Mouse (Mus musculus): ENCODE measurements around the gene Dbi. TPM values are rescaled to one million over a fixed set of nuclear protein-coding genes. Genes with fewer than 3 reads are reported as not detected.

Dbi gene
- polyA plus RNA-seq (2012; rRNA removed), result 741 and 882 TPM in 2 replicates

DNA sequence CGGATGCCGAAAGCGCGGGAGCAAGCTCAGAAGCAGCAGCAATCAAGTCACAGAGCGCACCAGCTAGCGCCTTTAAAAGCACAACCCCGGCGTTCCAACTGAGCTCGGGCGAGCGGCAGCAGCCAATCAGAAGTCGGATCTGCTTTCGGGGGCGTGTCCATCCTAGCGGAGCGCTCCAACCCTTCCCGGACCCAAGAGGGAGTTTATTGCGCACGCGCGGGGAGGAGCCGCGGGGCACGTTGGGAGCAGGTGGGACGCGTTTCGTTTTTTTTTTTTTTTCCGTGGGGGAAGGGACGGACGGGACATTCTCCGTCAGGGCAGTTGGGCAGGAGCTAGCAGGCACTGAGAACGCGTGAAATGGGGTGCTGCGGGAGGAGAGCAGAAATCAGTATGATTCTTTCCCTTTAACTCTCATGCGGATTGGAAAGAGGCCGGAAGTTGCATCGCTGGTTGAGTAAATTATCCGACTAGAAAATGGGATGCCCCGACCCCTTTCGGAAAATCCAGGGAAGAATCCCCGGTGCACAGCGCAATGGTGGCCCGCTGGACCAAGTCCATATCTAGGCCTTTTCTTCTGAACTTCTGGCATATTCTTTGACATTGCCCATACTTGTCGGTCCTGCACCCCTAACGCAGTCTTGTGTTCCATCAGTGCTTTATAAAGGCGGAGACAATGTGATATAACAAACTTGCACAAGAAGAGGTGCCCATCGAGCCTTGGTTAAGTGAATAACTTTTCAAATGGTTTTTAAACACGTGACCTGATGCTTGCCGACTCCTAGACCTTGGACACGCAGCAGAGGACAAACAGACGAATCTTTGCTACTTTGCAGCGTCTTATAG is at the start of gene Dbi, which contains the start of gene 3110009E18Rik:
Gene Dbi (minus strand): TSS at position 110 of the 843 bp plus-strand sequence.
Gene 3110009E18Rik (plus strand): TSS at position 219 of the 843 bp plus-strand sequence.

GRCm38 (mm10) chr1:120073519-120074306 is 47.2 kb downstream of the Dbi start, which contains the start of gene Tmem37:
Tmem37 (minus strand) TSS chr1:120074074.

Other genes starting within 250 kb of the Dbi start
- gene Tmem177, start 207.9 kb downstream of the Dbi start, polyA plus RNA-seq (2012; rRNA removed), result 6.8 and 7.4 TPM in 2 replicates
- 0.24 and 0.63 TPM in 2 replicates for gene Cfap221, start 123.8 kb downstream of the Dbi start, polyA plus RNA-seq (2012; rRNA removed)
- 0.78 and 0.97 TPM in 2 replicates for gene Sctr, start 114.2 kb downstream of the Dbi start, polyA plus RNA-seq (2012; rRNA removed)
- gene Tmem37, start 47.0 kb downstream of the Dbi start, polyA plus RNA-seq (2012; rRNA removed), result 3.9 and 4.6 TPM in 2 replicates
- 12.2 and 12.3 TPM in 2 replicates for gene 3110009E18Rik, start 109 bp upstream of the Dbi start, polyA plus RNA-seq (2012; rRNA removed)
- 3.0 and 3.8 TPM in 2 replicates for gene Steap3, start 151.6 kb upstream of the Dbi start, polyA plus RNA-seq (2012; rRNA removed)
- 4.6 and 5.0 TPM in 2 replicates for gene C1ql2, start 219.5 kb upstream of the Dbi start, polyA plus RNA-seq (2012; rRNA removed)